In the genomic region with DNA sequence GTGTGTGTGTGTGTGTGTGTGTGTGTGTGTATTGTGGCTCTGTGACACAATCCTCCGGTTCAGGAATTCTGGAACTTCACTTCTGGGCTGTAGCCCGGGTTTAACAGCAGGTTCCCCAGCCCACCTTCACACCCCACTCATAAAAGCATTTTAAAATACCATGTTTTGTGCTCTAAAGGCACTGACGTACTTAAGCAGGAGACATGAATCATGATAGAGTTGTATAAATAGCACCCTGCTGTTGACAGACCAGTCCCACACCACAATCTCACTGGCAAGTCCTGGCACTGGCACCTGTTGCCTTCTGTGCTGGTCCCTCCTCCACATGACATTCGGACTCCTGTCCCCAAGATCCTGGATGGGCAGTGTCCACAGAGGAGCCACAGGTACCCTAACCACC, we compare ENCODE assay signal across 30 mouse cellular contexts. TPM values are rescaled to one million over a fixed set of nuclear protein-coding genes. Genes with fewer than 3 reads are reported as not detected.
A peak's percentile ranks its signal among the peaks of the same experiment; 100 is the strongest.
DNase-seq lines count a peak whose midpoint lies in the region; TF ChIP-seq lines count a peak whose summit lies in the region.
"Had no signal": no experiment of that assay in that cellular context is flagged by ENCODE, and none has a peak within 500 bp of the region (broad histone marks: within the 10 kb centered on the region; RNA-seq: fewer than 3 reads in every experiment).

No protein-coding gene starts in this region.

- H3K4me3 ChIP-seq in layer of hippocampus, adult 2 months = no peak overlapping the region
- H3K4me3 ChIP-seq in gastrocnemius, adult 2 months = no peak overlapping the region
- H3K4me3 ChIP-seq: embryonic facial prominence, embryonic 13.5 days; forebrain, embryonic 10.5 days; forebrain, embryonic 15.5 days; heart, embryonic 12.5 days; kidney, embryonic 15.5 days; limb, embryonic 13.5 days; lung, embryonic 15.5 days; midbrain, embryonic 12.5 days; myocyte; neural tube, embryonic 12.5 days; stomach, embryonic 15.5 days had no signal

- DNase-seq in layer of hippocampus, adult 11-12 months (ENCODE audit: low spot score) = peak; percentile 26
- DNase-seq in layer of hippocampus, adult 2 months (ENCODE audit: low spot score in 2 of 2) = no peak
- peak; percentile 80 for DNase-seq in brain, adult 2 months (ENCODE audit: low read depth, low spot score)
- DNase-seq in frontal cortex, postnatal 36 days (ENCODE audit: low spot score in 2 of 2) = peak; percentile 49 to 73
- peak; percentile 44 to 69 for DNase-seq in right cerebral cortex, postnatal 10 days (ENCODE audit: low spot score in 2 of 2)
- no peak for DNase-seq in spleen, adult 18-20 months
- no peak for DNase-seq in T-cell, adult 2 months (ENCODE audit: low spot score)
- no peak for DNase-seq in gastrocnemius, adult 2 months
- DNase-seq: adrenal gland, postnatal 14 days; cerebellum, adult 11-12 months; cerebellum, postnatal 10 days; gastrocnemius, postnatal 25 days; heart, adult 11 months; heart, postnatal 4 days; kidney, adult 11 months; kidney, postnatal 36 days; thymus, adult 2 months; thymus, postnatal 36 days had no signal

- H3K27ac ChIP-seq in layer of hippocampus, adult 2 months = no peak overlapping the region
- no peak overlapping the region for H3K27ac ChIP-seq in gastrocnemius, adult 2 months
- H3K27ac ChIP-seq: embryonic facial prominence, embryonic 13.5 days; forebrain, embryonic 10.5 days; forebrain, embryonic 15.5 days; hindbrain, embryonic 14.5 days; kidney, embryonic 15.5 days; limb, embryonic 13.5 days; lung, embryonic 15.5 days; midbrain, embryonic 12.5 days; neural tube, embryonic 12.5 days; stomach, embryonic 15.5 days had no signal

- TF ChIP-seq CTCF in layer of hippocampus, adult 2 months (conservative IDR thresholded peaks at IDR 0.05) = no peak
- TF ChIP-seq CTCF in gastrocnemius, adult 2 months (IDR thresholded peaks at IDR 0.05) = no peak

- intact Hi-C loops in gastrocnemius, adult 2 months (cut with DNase I) = no loop called here

RNA-seq across cellular contexts. Expression of a gene that starts 18.0 kb away (rescaled TPM):
- 10 to 100 TPM in 1 of 2 experiments, 1 to 10 TPM in 1; 8.8 to 11.9 TPM for total RNA-seq in layer of hippocampus, adult 2 months (2021)
- total RNA-seq in gastrocnemius, adult 2 months (2021) = under 1 TPM; 0.39 to 0.41 TPM

RNA-seq across cellular contexts. Expression of a gene that starts 46.0 kb away (rescaled TPM):
- 1 to 10 TPM; 1.4 to 1.7 TPM for total RNA-seq in layer of hippocampus, adult 2 months (2021)
- under 1 TPM; 0.20 to 0.28 TPM for total RNA-seq in gastrocnemius, adult 2 months (2021)

RNA-seq across cellular contexts. Expression of a gene that starts 49.3 kb away (rescaled TPM):
- 10 to 100 TPM; 32.0 to 33.3 TPM for total RNA-seq in layer of hippocampus, adult 2 months (2021)
- 10 to 100 TPM; 12.9 to 13.4 TPM for total RNA-seq in gastrocnemius, adult 2 months (2021)

Comparison
In these comparisons a context has a peak if more than half of its experiments do, and no peak if none do; other contexts are left out.
1. DNase-seq: peak in layer of hippocampus, adult 11-12 months (single experiment), brain, adult 2 months (single experiment), frontal cortex, postnatal 36 days (2 of 2) and right cerebral cortex, postnatal 10 days (2 of 2); none in layer of hippocampus, adult 2 months (0 of 2), spleen, adult 18-20 months (0 of 2), T-cell, adult 2 months (single experiment) and gastrocnemius, adult 2 months (single experiment).
2. RNA of a gene that starts 18.0 kb away (total RNA-seq): 8.8 to 11.9 TPM in layer of hippocampus, adult 2 months; 0.39 to 0.41 TPM in gastrocnemius, adult 2 months; every median in the first group is over 4 times any median in the second.